Mouse (Mus musculus) hindbrain, postnatal 0 days (tissue): ENCODE measurements around the gene A030014E15Rik. TPM values are rescaled to one million over a fixed set of nuclear protein-coding genes. Genes with fewer than 3 reads are reported as not detected.

Source experiments
- ATAC-seq: fragments of 200-750 bp; cut with Nextera tagmentation; 2 replicates; pipeline ENCODE4 v1.8.0; 2017; ENCODE audit warnings: mild to moderate bottlenecking, moderate TSS enrichment, moderate library complexity
- DNase-seq: peaks from one replicate; pipeline ENCODE4 v3.0.0-alpha.2; 2015; ENCODE audit warnings: low spot score
- H3K27ac ChIP-seq: fragments of 300-500 bp; sonication (generic); 2 replicates; pipeline ENCODE4 v1.5.1; 2014; ENCODE audit warnings: mild to moderate bottlenecking
- H3K27me3 ChIP-seq: fragments of 300-500 bp; sonication (generic); 2 replicates; pipeline ENCODE4 v1.6.1; 2014; ENCODE audit warnings: low read length, mixed read lengths; ENCODE audit not compliant: insufficient read depth
- H3K36me3 ChIP-seq: fragments of 300-500 bp; sonication (generic); 2 replicates; pipeline ENCODE4 v1.6.1; 2014; ENCODE audit warnings: low read length, mixed read lengths; ENCODE audit not compliant: insufficient read depth
- H3K4me1 ChIP-seq: fragments of 300-500 bp; sonication (generic); 2 replicates; pipeline ENCODE4 v1.6.1; 2014; ENCODE audit warnings: antibody characterized with exemption, low read length, mixed read lengths; ENCODE audit not compliant: insufficient read depth
- H3K4me2 ChIP-seq: fragments of 300-500 bp; sonication (generic); 2 replicates; pipeline ENCODE4 v1.6.1; 2014; ENCODE audit warnings: low read depth, mild to moderate bottlenecking, low read length, moderate library complexity, mixed read lengths
- H3K4me3 ChIP-seq: fragments of 300-500 bp; sonication (generic); 2 replicates; pipeline ENCODE4 v1.5.1; 2014; ENCODE audit warnings: low read length
- H3K9ac ChIP-seq: fragments of 300-500 bp; sonication (generic); replicated peaks from 2 replicates; pipeline ENCODE4 v1.6.1; 2014; ENCODE audit warnings: mild to moderate bottlenecking, low read length, moderate library complexity, mixed read lengths
- H3K9me3 ChIP-seq: fragments of 300-500 bp; sonication (generic); 2 replicates; pipeline ENCODE4 v1.6.1; 2016; ENCODE audit warnings: low read length, mixed read lengths
- CTCF ChIP-seq: IDR thresholded peaks from 2 replicates; pipeline ENCODE4 v1.5.1; 2016; ENCODE audit warnings: antibody characterized with exemption, control low read depth, low read depth
- WGBS: fragments of 180-500 bp; shearing (Covaris S2); extraction: QIAGEN DNeasy Blood & Tissue Kit; methylation state at CpG from one replicate; pipeline ENCODE4 v1.1.7; 2014; 5-methylcytosine and 5-hydroxymethylcytosine counted together
- polyA plus RNA-seq: library from polyadenylated mRNA; unstranded; fragments of >200 nt; fragmentation: Nextera tagmentation; extraction: Ambion mirVana; gene quantifications from 2 replicates; pipeline ENCODE4 v1.2.1, GENCODE M21; 2015
- total RNA-seq: library from RNA; depleted of rRNA; stranded (reverse); fragments of >200 nt; gene quantifications from 2 replicates; pipeline ENCODE4 v1.2.3, GENCODE M21; 2014; rRNA removed

A030014E15Rik gene
- total and polyA plus RNA-seq, 2 experiments from 2014 or later, result not detected

- Histone ChIP-seq H3K4me3 (no peak overlapping the region), H3K9ac (no peak overlapping the region), H3K4me1 (no peaks in the 10 kb centered on the region; the same call in 1 of the 2 replicates), H3K4me2 (no peak overlapping the region), H3K36me3 (no peaks in the 10 kb centered on the region), H3K27me3 (no peaks in the 10 kb centered on the region), H3K9me3 (no peaks in the 10 kb centered on the region), H3K27ac (no peak overlapping the region)
- 91% methylated on average over 9 of the region's 9 CpGs for WGBS
- no peak for TF ChIP-seq CTCF
- no peak for ATAC-seq
- no peak for DNase-seq
These were observed 49.6 kb downstream of the A030014E15Rik start for GRCm38 (mm10) chr1:82974342-82974741.

Other genes starting within 250 kb of the A030014E15Rik start
- 309 and 364 TPM in 2 replicates for gene Mff, start 200.0 kb upstream of the A030014E15Rik start, total RNA-seq
- 410 and 416 TPM in 2 replicates for gene Mff, start 200.0 kb upstream of the A030014E15Rik start, polyA plus RNA-seq
- gene Tm4sf20, start 156.5 kb upstream of the A030014E15Rik start, total RNA-seq, result not detected in 2 replicates
- gene Tm4sf20, start 156.5 kb upstream of the A030014E15Rik start, polyA plus RNA-seq, result not detected in 2 replicates
- gene Gm47791, start 153.7 kb upstream of the A030014E15Rik start, total RNA-seq, result not detected in 2 replicates
- gene Gm47791, start 153.7 kb upstream of the A030014E15Rik start, polyA plus RNA-seq, result not detected in 2 replicates
- gene Agfg1, start 85.4 kb upstream of the A030014E15Rik start, total RNA-seq, result 88.2 and 98.6 TPM in 2 replicates
- 20.7 TPM in 2 replicates for gene Agfg1, start 85.4 kb upstream of the A030014E15Rik start, polyA plus RNA-seq
- gene A030005L19Rik, start 11.6 kb upstream of the A030014E15Rik start, total RNA-seq, result 0.97 TPM in 1 of 2 replicates, not detected in the other
- not detected in 2 replicates for gene A030005L19Rik, start 11.6 kb upstream of the A030014E15Rik start, polyA plus RNA-seq
- gene Gm6217, start 6.5 kb downstream of the A030014E15Rik start, total RNA-seq, result not detected in 2 replicates
- gene Gm6217, start 6.5 kb downstream of the A030014E15Rik start, polyA plus RNA-seq, result not detected in 2 replicates
- not detected in 2 replicates for gene A030003K21Rik, start 18.5 kb downstream of the A030014E15Rik start, total RNA-seq
- gene A030003K21Rik, start 18.5 kb downstream of the A030014E15Rik start, polyA plus RNA-seq, result not detected in 2 replicates
- not detected in 2 replicates for gene Gm7544, start 31.1 kb downstream of the A030014E15Rik start, total RNA-seq
- not detected in 2 replicates for gene Gm7544, start 31.1 kb downstream of the A030014E15Rik start, polyA plus RNA-seq
- gene Gm47955, start 35.4 kb downstream of the A030014E15Rik start, total RNA-seq, result not detected in 2 replicates
- gene Gm47955, start 35.4 kb downstream of the A030014E15Rik start, polyA plus RNA-seq, result not detected in 2 replicates
- gene Gm47959, start 75.6 kb downstream of the A030014E15Rik start, total RNA-seq, result not detected in 2 replicates
- gene Gm47959, start 75.6 kb downstream of the A030014E15Rik start, polyA plus RNA-seq, result not detected in 2 replicates
- gene Slc19a3, start 113.5 kb downstream of the A030014E15Rik start, total RNA-seq, result 1.5 and 1.8 TPM in 2 replicates
- gene Slc19a3, start 113.5 kb downstream of the A030014E15Rik start, polyA plus RNA-seq, result 1.3 and 1.7 TPM in 2 replicates
- not detected in 2 replicates for gene Krtap28-10, start 117.6 kb downstream of the A030014E15Rik start, total RNA-seq
- gene Krtap28-10, start 117.6 kb downstream of the A030014E15Rik start, polyA plus RNA-seq, result not detected in 2 replicates
- gene Gm47969, start 120.0 kb downstream of the A030014E15Rik start, total RNA-seq, result not detected in 2 replicates
- not detected in 2 replicates for gene Gm47969, start 120.0 kb downstream of the A030014E15Rik start, polyA plus RNA-seq
- not detected in 2 replicates for gene A030005K14Rik, start 134.5 kb downstream of the A030014E15Rik start, total RNA-seq
- not detected in 2 replicates for gene A030005K14Rik, start 134.5 kb downstream of the A030014E15Rik start, polyA plus RNA-seq
- not detected in 2 replicates for gene Krtap28-13, start 136.0 kb downstream of the A030014E15Rik start, total RNA-seq
- gene Krtap28-13, start 136.0 kb downstream of the A030014E15Rik start, polyA plus RNA-seq, result not detected in 2 replicates
- not detected in 2 replicates for gene Ccl20, start 191.8 kb downstream of the A030014E15Rik start, total RNA-seq
- gene Ccl20, start 191.8 kb downstream of the A030014E15Rik start, polyA plus RNA-seq, result not detected in 2 replicates
- 0.94 and 1.5 TPM in 2 replicates for gene Daw1, start 234.8 kb downstream of the A030014E15Rik start, total RNA-seq
- gene Daw1, start 234.8 kb downstream of the A030014E15Rik start, polyA plus RNA-seq, result 1.5 and 2.3 TPM in 2 replicates